18 mouse cellular contexts compared by ENCODE assay signal in genomic region chr11:106671801-106672200, GRCm38 (mm10). TPM values are rescaled to one million over a fixed set of nuclear protein-coding genes. Genes with fewer than 3 reads are reported as not detected.
DNase-seq lines count a peak whose midpoint lies in the region; ATAC-seq lines count a peak whose summit lies in the region.
"Had no signal": no experiment of that assay in that cellular context is flagged by ENCODE, and none has a peak within 500 bp of the region (broad histone marks: within the 10 kb centered on the region; RNA-seq: fewer than 3 reads in every experiment).

No protein-coding gene starts in this region.

- 82% methylated on average over 8 of the region's 8 CpGs for WGBS in heart, embryonic 10.5 days
- 83% methylated on average over 8 of the region's 8 CpGs for WGBS in heart, embryonic 12.5 days
- WGBS in midbrain, embryonic 11.5 days, result 90% methylated on average over 8 of the region's 8 CpGs
- WGBS in midbrain, embryonic 15.5 days, result 88% methylated on average over 8 of the region's 8 CpGs

- H3K9ac ChIP-seq in heart, embryonic 12.5 days, result no peak overlapping the region
- no peak overlapping the region for H3K9ac ChIP-seq in midbrain, embryonic 11.5 days (ENCODE audit: low read length)
- no peak overlapping the region for H3K9ac ChIP-seq in midbrain, embryonic 15.5 days
- H3K9ac ChIP-seq: forebrain, embryonic 13.5 days; hindbrain, embryonic 14.5 days; intestine, embryonic 15.5 days; liver, embryonic 12.5 days; lung, embryonic 14.5 days; neural tube, embryonic 12.5 days had no signal

- peaks cover 64% of the 10 kb centered on the region for H3K4me1 ChIP-seq in heart, embryonic 10.5 days
- peaks cover 74% of the 10 kb centered on the region for H3K4me1 ChIP-seq in heart, embryonic 12.5 days (replicated peaks)
- peaks cover 15% of the 10 kb centered on the region for H3K4me1 ChIP-seq in midbrain, embryonic 11.5 days (ENCODE audit: control insufficient read depth, insufficient read depth, low read length)
- peaks cover 20% of the 10 kb centered on the region for H3K4me1 ChIP-seq in midbrain, embryonic 15.5 days

- peak overlapping the region; percentile 33; the same call in 1 of the 2 replicates for H3K27ac ChIP-seq in heart, embryonic 10.5 days
- H3K27ac ChIP-seq in heart, embryonic 12.5 days (ENCODE audit: poor library complexity, severe bottlenecking), result no peak overlapping the region; the same call in 1 of the 2 replicates
- no peak overlapping the region for H3K27ac ChIP-seq in midbrain, embryonic 11.5 days (ENCODE audit: low read depth, low read length)
- H3K27ac ChIP-seq in midbrain, embryonic 15.5 days, result no peak overlapping the region
- H3K27ac ChIP-seq: forebrain, embryonic 13.5 days; hindbrain, embryonic 14.5 days; intestine, embryonic 15.5 days; liver, embryonic 12.5 days; neural tube, embryonic 12.5 days had no signal

- no peak for ATAC-seq in heart, embryonic 12.5 days (ENCODE audit: insufficient number of reproducible peaks, low FRiP score)
- no peak for ATAC-seq in midbrain, embryonic 11.5 days (ENCODE audit: low FRiP score)
- ATAC-seq in midbrain, embryonic 15.5 days (replicated peaks), result no peak
- ATAC-seq: forebrain, embryonic 13.5 days; intestine, embryonic 15.5 days; liver, embryonic 12.5 days had no signal

- no peak overlapping the region for H3K4me3 ChIP-seq in heart, embryonic 10.5 days
- H3K4me3 ChIP-seq in heart, embryonic 12.5 days, result no peak overlapping the region
- H3K4me3 ChIP-seq in midbrain, embryonic 11.5 days (ENCODE audit: low read depth, low read length), result no peak overlapping the region
- H3K4me3 ChIP-seq in midbrain, embryonic 15.5 days, result no peak overlapping the region
- H3K4me3 ChIP-seq: forebrain, embryonic 13.5 days; intestine, embryonic 15.5 days; liver, embryonic 12.5 days; neural tube, embryonic 12.5 days had no signal

- no peaks in the 10 kb centered on the region for H3K9me3 ChIP-seq in heart, embryonic 10.5 days
- H3K9me3 ChIP-seq in heart, embryonic 12.5 days (replicated peaks), result no peaks in the 10 kb centered on the region
- H3K9me3 ChIP-seq in midbrain, embryonic 11.5 days (ENCODE audit: control insufficient read depth, low read length), result no peaks in the 10 kb centered on the region
- H3K9me3 ChIP-seq in midbrain, embryonic 15.5 days, result no peaks in the 10 kb centered on the region
- H3K9me3 ChIP-seq: forebrain, embryonic 13.5 days; intestine, embryonic 15.5 days; liver, embryonic 12.5 days; neural tube, embryonic 12.5 days had no signal

- DNase-seq in heart, embryonic 10.5 days (ENCODE audit: low spot score), result no peak
- peak; percentile 26 for DNase-seq in midbrain, embryonic 11.5 days (ENCODE audit: low spot score, missing footprints)
- peak; percentile 80 for DNase-seq in thymus, postnatal 0 days (ENCODE audit: low spot score)
- DNase-seq in urinary bladder, postnatal 14 days (ENCODE audit: low spot score), result no peak
- no peak for DNase-seq in adrenal gland, adult 2 months
- DNase-seq: B cell, adult 2 months; cerebellum, adult 9-10 months; gastrocnemius, postnatal 25 days; kidney, postnatal 36 days; lung, embryonic 14.5 days; lung, postnatal 4 days had no signal

- H3K4me2 ChIP-seq in heart, embryonic 12.5 days, result no peak overlapping the region
- H3K4me2 ChIP-seq in midbrain, embryonic 11.5 days, result no peak overlapping the region
- H3K4me2 ChIP-seq in midbrain, embryonic 15.5 days, result no peak overlapping the region
- H3K4me2 ChIP-seq: forebrain, embryonic 13.5 days; hindbrain, embryonic 14.5 days; intestine, embryonic 15.5 days; liver, embryonic 12.5 days; lung, embryonic 14.5 days; neural tube, embryonic 12.5 days had no signal

- no peaks in the 10 kb centered on the region; the same call in 1 of the 2 replicates for H3K36me3 ChIP-seq in heart, embryonic 10.5 days
- no peaks in the 10 kb centered on the region for H3K36me3 ChIP-seq in heart, embryonic 12.5 days
- H3K36me3 ChIP-seq in midbrain, embryonic 11.5 days (ENCODE audit: control insufficient read depth, insufficient read depth, low read length), result no peaks in the 10 kb centered on the region
- no peaks in the 10 kb centered on the region for H3K36me3 ChIP-seq in midbrain, embryonic 15.5 days (replicated peaks)
- H3K36me3 ChIP-seq: intestine, embryonic 15.5 days; liver, embryonic 12.5 days; neural tube, embryonic 12.5 days had no signal

- H3K27me3 ChIP-seq in heart, embryonic 10.5 days (ENCODE audit: insufficient read depth, poor library complexity, severe bottlenecking), result no peaks in the 10 kb centered on the region
- no peaks in the 10 kb centered on the region for H3K27me3 ChIP-seq in heart, embryonic 12.5 days (replicated peaks)
- no peaks in the 10 kb centered on the region for H3K27me3 ChIP-seq in midbrain, embryonic 11.5 days (ENCODE audit: control insufficient read depth, insufficient read depth, low read length)
- H3K27me3 ChIP-seq in midbrain, embryonic 15.5 days (replicated peaks), result no peaks in the 10 kb centered on the region
- H3K27me3 ChIP-seq: forebrain, embryonic 13.5 days; intestine, embryonic 15.5 days; liver, embryonic 12.5 days; neural tube, embryonic 12.5 days had no signal

RNA-seq across cellular contexts. Expression of gene Tex2, which starts 58.6 kb away (rescaled TPM):
- 12.5 and 17.9 TPM in 2 replicates for polyA plus RNA-seq in heart, embryonic 10.5 days (2016; fragmentation: Nextera tagmentation; extraction: Ambion mirVana)
- polyA plus RNA-seq in heart, embryonic 12.5 days (2016; fragmentation: Nextera tagmentation; extraction: Ambion mirVana), result 19.8 and 20.2 TPM in 2 replicates
- polyA plus RNA-seq in midbrain, embryonic 11.5 days (2014; fragmentation: Nextera tagmentation; extraction: Ambion mirVana), result 9.9 and 10.8 TPM in 2 replicates
- 31.3 and 32.1 TPM in 2 replicates for polyA plus RNA-seq in midbrain, embryonic 15.5 days (2015; fragmentation: Nextera tagmentation; extraction: Ambion mirVana)
- polyA plus RNA-seq in thymus, postnatal 0 days (2015; fragmentation: Nextera tagmentation; extraction: Ambion mirVana), result 7.0 and 7.2 TPM in 2 replicates
- 10 to 100 TPM; 54.0 to 55.5 TPM for total RNA-seq in adrenal gland, adult 2 months (2021)
- polyA plus RNA-seq in adrenal gland, adult 2 months (2012; rRNA removed), result 14.0 and 15.8 TPM in 2 replicates

Comparison
In these comparisons a context has a peak if more than half of its experiments do, and no peak if none do; other contexts are left out.
1. DNase-seq: peak in midbrain, embryonic 11.5 days (single experiment) and thymus, postnatal 0 days (single experiment); none in heart, embryonic 10.5 days (single experiment), urinary bladder, postnatal 14 days (single experiment) and adrenal gland, adult 2 months (single experiment).